Mouse (Mus musculus): ENCODE measurements around the gene Faap24.

- TF ChIP-seq CTCF (IDR thresholded peaks at IDR 0.05; ENCODE audit: extremely low read depth, insufficient read depth, insufficient read length, insufficient replicate concordance) (no peak), POLR2A (IDR thresholded peaks at IDR 0.05; ENCODE audit: low read depth, low read length) (no peak)
Observed at GRCm38 (mm10) chr7:35349022-35349421, 47.6 kb downstream of the Faap24 start.

All from spleen, adult 2 months (tissue).